Mouse (Mus musculus) hindbrain, postnatal 0 days (tissue): ENCODE measurements around the gene Ociad2. TPM values are rescaled to one million over a fixed set of nuclear protein-coding genes. Genes with fewer than 3 reads are reported as not detected.

Experiments used
- ATAC-seq: fragments of 200-750 bp; cut with Nextera tagmentation; 2 replicates; pipeline ENCODE4 v1.8.0; 2017; ENCODE audit warnings: mild to moderate bottlenecking, moderate TSS enrichment, moderate library complexity
- DNase-seq: peaks from one replicate; pipeline ENCODE4 v3.0.0-alpha.2; 2015; ENCODE audit warnings: low spot score
- H3K27ac ChIP-seq: fragments of 300-500 bp; sonication (generic); 2 replicates; pipeline ENCODE4 v1.5.1; 2014; ENCODE audit warnings: mild to moderate bottlenecking
- H3K27me3 ChIP-seq: fragments of 300-500 bp; sonication (generic); 2 replicates; pipeline ENCODE4 v1.6.1; 2014; ENCODE audit warnings: low read length, mixed read lengths; ENCODE audit not compliant: insufficient read depth
- H3K36me3 ChIP-seq: fragments of 300-500 bp; sonication (generic); 2 replicates; pipeline ENCODE4 v1.6.1; 2014; ENCODE audit warnings: low read length, mixed read lengths; ENCODE audit not compliant: insufficient read depth
- H3K4me1 ChIP-seq: fragments of 300-500 bp; sonication (generic); 2 replicates; pipeline ENCODE4 v1.6.1; 2014; ENCODE audit warnings: antibody characterized with exemption, low read length, mixed read lengths; ENCODE audit not compliant: insufficient read depth
- H3K4me2 ChIP-seq: fragments of 300-500 bp; sonication (generic); 2 replicates; pipeline ENCODE4 v1.6.1; 2014; ENCODE audit warnings: low read depth, mild to moderate bottlenecking, low read length, moderate library complexity, mixed read lengths
- H3K4me3 ChIP-seq: fragments of 300-500 bp; sonication (generic); 2 replicates; pipeline ENCODE4 v1.5.1; 2014; ENCODE audit warnings: low read length
- H3K9ac ChIP-seq: fragments of 300-500 bp; sonication (generic); replicated peaks from 2 replicates; pipeline ENCODE4 v1.6.1; 2014; ENCODE audit warnings: mild to moderate bottlenecking, low read length, moderate library complexity, mixed read lengths
- H3K9me3 ChIP-seq: fragments of 300-500 bp; sonication (generic); 2 replicates; pipeline ENCODE4 v1.6.1; 2016; ENCODE audit warnings: low read length, mixed read lengths
- CTCF ChIP-seq: IDR thresholded peaks from 2 replicates; pipeline ENCODE4 v1.5.1; 2016; ENCODE audit warnings: antibody characterized with exemption, control low read depth, low read depth
- WGBS: fragments of 180-500 bp; shearing (Covaris S2); extraction: QIAGEN DNeasy Blood & Tissue Kit; methylation state at CpG from one replicate; pipeline ENCODE4 v1.1.7; 2014; 5-methylcytosine and 5-hydroxymethylcytosine counted together
- polyA plus RNA-seq: library from polyadenylated mRNA; unstranded; fragments of >200 nt; fragmentation: Nextera tagmentation; extraction: Ambion mirVana; gene quantifications from 2 replicates; pipeline ENCODE4 v1.2.1, GENCODE M21; 2015
- total RNA-seq: library from RNA; depleted of rRNA; stranded (reverse); fragments of >200 nt; gene quantifications from 2 replicates; pipeline ENCODE4 v1.2.3, GENCODE M21; 2014

Gene Ociad2
- total and polyA plus RNA-seq, 2 experiments from 2014 or later = 15.7 to 31.3 TPM

- Histone ChIP-seq H3K4me1 (no peaks in the 10 kb centered on the region), H3K9ac (no peak overlapping the region), H3K4me2 (no peak overlapping the region), H3K27ac (no peak overlapping the region), H3K4me3 (no peak overlapping the region), H3K27me3 (no peaks in the 10 kb centered on the region), H3K36me3 (peaks cover 44% of the 10 kb centered on the region), H3K9me3 (no peaks in the 10 kb centered on the region)
- WGBS = 95% methylated on average over 1 of the region's 1 CpGs
- TF ChIP-seq CTCF = no peak
- DNase-seq = no peak
- ATAC-seq = no peak
These were observed 30.4 kb downstream of the Ociad2 start for GRCm38 (mm10) chr5:73310401-73310800.

- H3K9ac ChIP-seq = no peak overlapping the region
- no peak overlapping the region for H3K4me2 ChIP-seq
- DNase-seq (no peak), ATAC-seq (no peak)
- 91% methylated on average over 4 of the region's 4 CpGs for WGBS
- TF ChIP-seq CTCF = no peak
- no peaks in the 10 kb centered on the region for H3K4me1 ChIP-seq
- no peaks in the 10 kb centered on the region for H3K27me3 ChIP-seq
- H3K4me3 ChIP-seq = no peak overlapping the region
- no peak overlapping the region for H3K27ac ChIP-seq
- peaks cover 39% of the 10 kb centered on the region for H3K36me3 ChIP-seq
- H3K9me3 ChIP-seq = no peaks in the 10 kb centered on the region
These were observed 31.3 kb downstream of the Ociad2 start for GRCm38 (mm10) chr5:73309496-73309895.

- no peak overlapping the region for H3K4me3 ChIP-seq
- ATAC-seq (no peak), DNase-seq (no peak)
- H3K4me1 ChIP-seq = no peaks in the 10 kb centered on the region
- no peak overlapping the region for H3K9ac ChIP-seq
- peaks cover 33% of the 10 kb centered on the region for H3K36me3 ChIP-seq
- no peak overlapping the region for H3K4me2 ChIP-seq
- H3K27ac ChIP-seq = no peak overlapping the region
- 96% methylated on average over 3 of the region's 3 CpGs for WGBS
- H3K27me3 ChIP-seq = no peaks in the 10 kb centered on the region
- H3K9me3 ChIP-seq = no peaks in the 10 kb centered on the region
- no peak for TF ChIP-seq CTCF
These were observed 33.5 kb downstream of the Ociad2 start for GRCm38 (mm10) chr5:73307297-73307696.

GRCm38 (mm10) chr5:73306486-73306885 is 34.3 kb downstream of the Ociad2 start:
- Histone ChIP-seq H3K4me2 (no peak overlapping the region), H3K9me3 (no peaks in the 10 kb centered on the region), H3K9ac (no peak overlapping the region), H3K36me3 (peaks cover 40% of the 10 kb centered on the region), H3K4me3 (no peak overlapping the region), H3K4me1 (no peaks in the 10 kb centered on the region), H3K27ac (no peak overlapping the region), H3K27me3 (no peaks in the 10 kb centered on the region)
- TF ChIP-seq CTCF = no peak
- DNase-seq (no peak), ATAC-seq (no peak)
- WGBS = 94% methylated on average over 6 of the region's 6 CpGs

- Histone ChIP-seq H3K27ac (no peak overlapping the region), H3K27me3 (no peaks in the 10 kb centered on the region), H3K36me3 (peaks cover 48% of the 10 kb centered on the region), H3K4me3 (no peak overlapping the region), H3K4me2 (no peak overlapping the region), H3K4me1 (no peaks in the 10 kb centered on the region), H3K9ac (no peak overlapping the region), H3K9me3 (no peaks in the 10 kb centered on the region)
- TF ChIP-seq CTCF = no peak
- ATAC-seq (no peak), DNase-seq (no peak)
- WGBS = 87% methylated on average over 12 of the region's 12 CpGs
These were observed 36.3 kb downstream of the Ociad2 start for GRCm38 (mm10) chr5:73304507-73304906.

- H3K9ac ChIP-seq = no peak overlapping the region
- peaks cover 36% of the 10 kb centered on the region for H3K36me3 ChIP-seq
- TF ChIP-seq CTCF = no peak
- no peak for DNase-seq
- no peak overlapping the region for H3K4me3 ChIP-seq
- no peaks in the 10 kb centered on the region for H3K9me3 ChIP-seq
- no peak overlapping the region for H3K4me2 ChIP-seq
- no peaks in the 10 kb centered on the region for H3K4me1 ChIP-seq
- ATAC-seq = no peak
- H3K27me3 ChIP-seq = no peaks in the 10 kb centered on the region
- 91% methylated on average over 7 of the region's 7 CpGs for WGBS
- no peak overlapping the region for H3K27ac ChIP-seq
These were observed 39.1 kb downstream of the Ociad2 start for GRCm38 (mm10) chr5:73301601-73302307.

- no peak for ATAC-seq
- no peaks in the 10 kb centered on the region for H3K4me1 ChIP-seq
- WGBS = 72% methylated on average over 4 of the region's 4 CpGs
- TF ChIP-seq CTCF = no peak
- no peak for DNase-seq
- no peak overlapping the region for H3K9ac ChIP-seq
- H3K27me3 ChIP-seq = no peaks in the 10 kb centered on the region
- H3K9me3 ChIP-seq = no peaks in the 10 kb centered on the region
- H3K27ac ChIP-seq = no peak overlapping the region
- no peak overlapping the region for H3K4me3 ChIP-seq
- H3K36me3 ChIP-seq = peaks cover 14% of the 10 kb centered on the region; the same call in 1 of the 2 replicates
- H3K4me2 ChIP-seq = no peak overlapping the region
These were observed 44.9 kb downstream of the Ociad2 start for GRCm38 (mm10) chr5:73295916-73296315.
